Mouse (Mus musculus): Measurements from ENCODE around the gene Myl10. TPM values are rescaled to one million over a fixed set of nuclear protein-coding genes. Genes with fewer than 3 reads are reported as not detected.
"Not testable (repeated sequence)": the region's sequence is repeated elsewhere in the genome, so short reads cannot be mapped to it uniquely, and the experiment has no call there.

Gene Myl10
- not detected in 2 replicates for polyA plus RNA-seq (2012; rRNA removed)

DNA sequence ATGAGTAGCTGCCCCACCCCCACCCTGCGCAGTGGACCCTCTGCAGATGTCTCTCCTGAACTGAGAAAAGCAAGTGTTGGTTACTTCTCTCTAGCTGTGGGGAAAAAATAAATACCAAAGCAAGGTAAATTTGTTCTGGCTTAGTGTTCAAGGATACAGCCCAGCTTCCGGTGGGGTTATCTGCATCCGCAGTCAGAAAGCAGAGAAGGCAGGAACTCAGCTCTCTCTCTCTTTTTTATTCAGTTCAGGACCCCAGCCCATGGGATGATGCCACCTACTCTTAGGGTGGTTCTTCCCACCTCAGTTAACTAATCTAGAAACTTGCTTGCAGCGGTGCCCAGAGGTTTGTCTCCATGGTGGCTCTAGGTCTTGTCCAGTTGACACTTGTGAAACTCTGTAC lies at the start of gene Myl10:
Gene Myl10, plus strand, starts transcription at position 363 of the 400 bp plus-strand sequence.
- 69% methylated on average over 4 of the region's 4 CpGs for WGBS
- no peak for DNase-seq
- H3K4me1 ChIP-seq (ENCODE audit: control insufficient read depth, insufficient read depth, low read length): no peaks in the 10 kb centered on the region
- no peak for TF ChIP-seq POLR2A (IDR thresholded peaks at IDR 0.05; ENCODE audit: borderline replicate concordance, extremely low read depth, low read depth, low read length)
- no peak for TF ChIP-seq CTCF (IDR thresholded peaks at IDR 0.05; ENCODE audit: insufficient read depth, low read length)
- no peak within 1 kb of the TSS for H3K4me3 ChIP-seq (replicated peaks; ENCODE audit: extremely low read depth, low read depth, low read length)

DNA sequence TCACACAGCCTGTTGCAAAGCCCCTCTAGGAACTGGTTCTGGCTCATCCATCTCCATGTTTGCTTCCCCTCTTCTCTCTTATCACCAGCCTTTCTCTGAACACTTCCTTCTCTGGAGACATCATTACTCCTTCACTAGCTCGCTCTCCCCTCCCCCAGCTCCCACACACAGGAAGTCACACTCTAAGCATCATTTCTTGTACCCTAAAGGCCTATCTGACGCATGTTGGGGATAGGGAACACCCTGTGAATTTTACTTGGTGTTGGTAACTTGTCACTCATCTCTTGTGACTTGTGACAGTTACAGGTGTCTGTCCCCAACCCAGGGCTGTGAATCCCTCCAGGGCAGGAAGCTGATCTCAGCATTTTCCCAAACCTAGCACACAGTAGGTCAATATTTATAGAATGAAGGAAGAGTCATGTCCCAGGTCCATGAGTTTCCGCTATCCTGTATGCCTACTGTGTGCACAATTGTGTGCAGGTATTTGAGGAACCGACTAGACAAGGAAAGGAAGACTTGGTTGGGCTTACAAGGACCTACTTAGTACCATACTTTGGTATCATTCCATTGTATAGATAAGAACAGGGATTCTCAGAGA lies 46.1 kb upstream of the Myl10 start:
- DNase-seq: no peak
- H3K4me1 ChIP-seq (ENCODE audit: control insufficient read depth, insufficient read depth, low read length): no peaks in the 10 kb centered on the region

DNA sequence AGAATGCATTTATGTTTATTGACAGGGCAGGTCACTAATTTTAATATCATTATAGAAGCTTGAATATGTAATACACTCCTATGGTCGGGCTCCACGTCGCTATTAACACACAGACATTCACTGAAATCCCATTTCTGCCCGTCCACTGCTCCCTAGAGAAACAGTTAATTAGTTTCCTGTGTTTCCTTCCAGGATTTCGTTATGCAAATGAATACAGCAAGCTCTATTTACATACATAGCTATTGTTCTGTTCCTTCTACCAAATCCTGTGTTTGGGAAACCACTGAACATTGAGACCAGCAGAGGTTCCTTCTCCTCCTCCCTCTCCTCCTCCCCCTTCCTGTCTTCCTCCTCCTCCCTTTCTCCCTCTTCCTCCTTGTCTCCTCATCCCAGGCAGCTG lies 43.9 kb upstream of the Myl10 start:
- H3K4me1 ChIP-seq (ENCODE audit: control insufficient read depth, insufficient read depth, low read length): no peaks in the 10 kb centered on the region
- no peak overlapping the region for H3K4me3 ChIP-seq (replicated peaks; ENCODE audit: extremely low read depth, low read depth, low read length)
- DNase-seq: no peak
- WGBS: 59% methylated on average over 5 of the region's 5 CpGs
- TF ChIP-seq CTCF (IDR thresholded peaks at IDR 0.05; ENCODE audit: insufficient read depth, low read length) (no peak), POLR2A (IDR thresholded peaks at IDR 0.05; ENCODE audit: borderline replicate concordance, extremely low read depth, low read depth, low read length) (no peak)

More for the DNA sequence above, 46.1 kb upstream of the Myl10 start:
- no peak overlapping the region for H3K4me3 ChIP-seq (replicated peaks; ENCODE audit: extremely low read depth, low read depth, low read length)
- TF ChIP-seq POLR2A (IDR thresholded peaks at IDR 0.05; ENCODE audit: borderline replicate concordance, extremely low read depth, low read depth, low read length) (no peak), CTCF (IDR thresholded peaks at IDR 0.05; ENCODE audit: insufficient read depth, low read length) (no peak)
- WGBS: 72% methylated on average over 4 of the region's 4 CpGs

DNA sequence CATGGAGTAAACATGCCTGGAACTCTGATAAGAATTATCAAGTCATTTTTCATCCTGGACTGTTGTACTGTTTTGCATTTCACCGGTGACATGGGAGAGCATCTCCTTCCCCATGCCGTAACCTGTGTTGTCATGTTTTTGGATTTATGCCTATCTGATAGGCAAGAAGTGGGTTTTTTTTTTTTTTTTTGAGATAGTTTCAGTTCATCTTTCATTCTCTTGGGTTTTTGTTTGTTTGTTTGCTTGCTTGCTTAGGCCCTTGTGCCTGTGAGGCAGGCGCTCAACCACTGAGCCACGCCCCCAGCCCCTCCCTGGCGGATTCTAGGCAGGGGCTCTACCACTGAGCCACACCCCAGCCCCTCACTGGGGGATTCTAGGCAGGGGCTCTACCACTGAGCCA lies 43.3 kb upstream of the Myl10 start:
- no peak for DNase-seq
- H3K4me3 ChIP-seq (replicated peaks; ENCODE audit: extremely low read depth, low read depth, low read length): no peak overlapping the region
- WGBS: 76% methylated on average over 5 of the region's 5 CpGs
- no peaks in the 10 kb centered on the region for H3K4me1 ChIP-seq (ENCODE audit: control insufficient read depth, insufficient read depth, low read length)
- TF ChIP-seq POLR2A (IDR thresholded peaks at IDR 0.05; ENCODE audit: borderline replicate concordance, extremely low read depth, low read depth, low read length) (no peak), CTCF (IDR thresholded peaks at IDR 0.05; ENCODE audit: insufficient read depth, low read length) (no peak)

DNA sequence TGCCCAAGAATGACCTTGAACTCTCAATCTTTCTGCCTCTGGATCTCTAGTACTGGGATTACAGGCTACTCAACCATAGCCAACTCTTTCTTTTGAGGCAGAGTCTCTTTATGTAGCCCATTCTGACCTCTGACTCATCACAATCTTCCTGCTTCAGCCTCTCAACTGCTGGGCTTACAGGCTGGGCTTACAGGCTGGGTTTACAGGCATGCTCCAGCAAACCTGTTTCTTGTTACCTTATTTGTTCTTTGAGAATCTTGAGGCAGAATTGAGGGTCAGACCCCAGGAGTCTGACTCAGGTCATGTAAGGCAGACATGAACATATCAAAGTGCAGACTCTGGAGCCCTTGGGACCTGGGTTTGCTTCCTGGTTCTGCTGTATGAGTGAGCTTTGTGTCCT lies 38.5 kb upstream of the Myl10 start:
- Histone ChIP-seq H3K4me1 (ENCODE audit: control insufficient read depth, insufficient read depth, low read length) (no peaks in the 10 kb centered on the region), H3K4me3 (replicated peaks; ENCODE audit: extremely low read depth, low read depth, low read length) (no peak overlapping the region)
- TF ChIP-seq CTCF (IDR thresholded peaks at IDR 0.05; ENCODE audit: insufficient read depth, low read length) (no peak), POLR2A (IDR thresholded peaks at IDR 0.05; ENCODE audit: borderline replicate concordance, extremely low read depth, low read depth, low read length) (no peak)
- DNase-seq: no peak

DNA sequence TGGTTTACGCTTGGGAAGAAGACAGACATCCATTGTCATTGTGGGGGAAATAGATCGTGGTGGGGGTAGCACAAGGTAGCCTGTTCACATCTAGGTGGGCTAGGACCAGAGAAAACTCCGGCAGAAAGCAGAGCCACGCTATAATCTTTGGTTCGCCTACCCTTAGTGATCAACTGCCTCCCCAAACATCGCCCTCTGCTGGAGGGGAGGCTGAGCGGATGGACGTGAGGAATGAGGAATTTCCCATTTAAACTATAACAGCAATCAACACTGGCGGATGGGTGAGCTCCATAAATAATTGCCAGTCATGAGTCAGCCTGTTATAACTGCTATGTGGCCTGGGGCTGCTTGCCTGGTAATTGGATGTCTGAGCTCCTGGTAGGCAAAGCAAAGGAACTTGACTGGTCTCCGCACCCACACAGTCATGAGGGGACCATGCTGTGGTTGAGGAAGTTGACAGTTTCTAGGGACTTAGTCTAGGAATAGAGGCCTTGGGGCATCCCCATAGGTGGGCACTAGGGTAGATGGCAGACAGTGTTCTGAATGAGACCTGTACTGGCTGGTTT lies 36.0 kb upstream of the Myl10 start:
- no peak for DNase-seq
- Histone ChIP-seq H3K4me3 (replicated peaks; ENCODE audit: extremely low read depth, low read depth, low read length) (no peak overlapping the region), H3K4me1 (ENCODE audit: control insufficient read depth, insufficient read depth, low read length) (no peaks in the 10 kb centered on the region)
- 83% methylated on average over 10 of the region's 10 CpGs for whole genome bisulfite sequencing
- TF ChIP-seq CTCF (IDR thresholded peaks at IDR 0.05; ENCODE audit: insufficient read depth, low read length) (no peak), POLR2A (IDR thresholded peaks at IDR 0.05; ENCODE audit: borderline replicate concordance, extremely low read depth, low read depth, low read length) (no peak)

DNA sequence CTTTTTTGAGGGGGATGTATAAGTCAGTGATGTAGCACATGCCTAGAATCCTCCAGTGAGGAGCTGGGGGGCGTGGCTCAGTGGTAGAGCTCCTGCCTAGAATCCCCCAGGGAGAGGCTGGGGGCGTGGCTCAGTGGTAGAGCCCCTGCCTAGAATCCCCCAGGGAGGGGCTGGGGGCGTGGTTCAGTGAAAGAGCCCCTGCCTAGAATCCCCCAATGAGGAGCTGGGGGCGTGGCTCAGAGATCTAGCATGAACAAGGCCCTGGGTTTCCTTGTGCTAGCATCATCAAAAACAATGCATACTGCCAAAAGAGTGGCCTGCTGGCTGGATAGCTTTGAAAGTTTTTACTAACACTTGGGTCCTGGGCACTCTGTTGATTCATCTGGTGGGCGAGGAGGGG lies 32.2 kb upstream of the Myl10 start:
- not testable (repeated sequence) for DNase-seq; H3K4me3 ChIP-seq (replicated peaks; ENCODE audit: extremely low read depth, low read depth, low read length); H3K4me1 ChIP-seq (ENCODE audit: control insufficient read depth, insufficient read depth, low read length)
- 65% methylated on average over 5 of the region's 5 CpGs for WGBS

DNA sequence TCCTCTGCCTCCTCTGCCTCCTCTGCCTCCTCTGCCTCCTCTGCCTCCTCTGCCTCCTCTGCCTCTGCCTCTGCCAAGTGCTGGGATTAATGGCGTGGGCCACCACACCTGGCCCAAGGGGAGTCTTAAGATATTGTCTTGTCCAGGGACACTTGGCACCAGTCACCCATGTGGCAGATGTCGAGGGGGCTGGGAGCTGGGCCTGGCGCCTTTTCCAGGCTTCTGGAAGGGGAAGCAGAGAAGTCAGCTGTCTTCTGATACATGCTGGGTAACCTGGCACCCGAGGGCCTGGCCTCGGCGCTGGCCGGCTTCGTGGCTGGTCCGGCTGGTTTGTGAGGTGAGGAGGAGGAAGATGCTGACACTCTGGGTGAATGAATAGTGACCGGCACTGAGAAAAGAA lies 30.7 kb upstream of the Myl10 start:
- Histone ChIP-seq H3K4me3 (replicated peaks; ENCODE audit: extremely low read depth, low read depth, low read length) (no peak overlapping the region), H3K4me1 (ENCODE audit: control insufficient read depth, insufficient read depth, low read length) (no peaks in the 10 kb centered on the region)
- DNase-seq: no peak
- no peak for TF ChIP-seq POLR2A (IDR thresholded peaks at IDR 0.05; ENCODE audit: borderline replicate concordance, extremely low read depth, low read depth, low read length)
- WGBS: 76% methylated on average over 10 of the region's 10 CpGs

DNA sequence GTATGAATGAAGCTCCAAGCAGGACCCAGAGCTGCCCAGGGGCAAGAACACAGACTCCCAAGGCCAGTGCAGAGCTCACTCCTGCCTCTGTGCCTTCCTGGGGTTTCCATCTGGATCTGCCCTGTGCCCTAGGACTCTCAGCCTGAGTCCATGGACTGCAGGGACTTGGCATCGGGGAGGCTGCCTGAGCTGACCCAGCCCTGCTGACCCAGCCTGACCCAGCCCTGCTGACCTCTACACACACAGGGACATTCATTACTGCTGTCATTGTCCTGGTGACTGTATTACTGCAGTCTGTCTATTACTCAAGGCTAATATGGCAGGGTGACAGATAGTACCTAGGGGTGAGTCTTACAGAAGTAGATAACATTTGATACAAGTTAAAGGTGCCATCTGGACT lies 30.1 kb upstream of the Myl10 start:
- no peak for DNase-seq
- Histone ChIP-seq H3K4me3 (replicated peaks; ENCODE audit: extremely low read depth, low read depth, low read length) (no peak overlapping the region), H3K4me1 (ENCODE audit: control insufficient read depth, insufficient read depth, low read length) (no peaks in the 10 kb centered on the region)
- WGBS: 25% methylated on average over 1 of the region's 1 CpGs
- TF ChIP-seq CTCF (IDR thresholded peaks at IDR 0.05; ENCODE audit: insufficient read depth, low read length): no peak
- no peak for TF ChIP-seq POLR2A (IDR thresholded peaks at IDR 0.05; ENCODE audit: borderline replicate concordance, extremely low read depth, low read depth, low read length)

DNA sequence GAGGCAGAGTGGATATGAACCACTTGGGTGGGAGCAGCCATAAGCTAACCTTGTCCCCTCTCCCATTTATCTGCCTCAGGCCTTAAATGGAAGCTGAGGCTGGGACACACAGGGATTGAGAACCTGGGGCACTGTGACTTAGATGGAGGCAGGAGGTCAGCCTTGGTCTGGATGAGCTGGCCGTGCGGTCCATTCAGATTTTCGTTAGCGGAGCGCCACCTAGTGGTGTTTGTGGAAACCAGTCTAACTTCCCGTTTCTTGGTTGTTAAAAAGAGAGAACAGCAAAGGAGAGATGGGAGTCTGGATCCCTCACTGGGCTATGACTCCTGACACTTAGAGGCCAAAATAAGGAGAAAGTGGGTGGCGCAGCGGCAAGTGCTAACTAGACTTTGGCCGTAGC lies 28.4 kb upstream of the Myl10 start:
- peak; percentile 72 for DNase-seq
- H3K4me3 ChIP-seq (replicated peaks; ENCODE audit: extremely low read depth, low read depth, low read length): no peak overlapping the region
- TF ChIP-seq POLR2A (IDR thresholded peaks at IDR 0.05; ENCODE audit: borderline replicate concordance, extremely low read depth, low read depth, low read length) (no peak), CTCF (IDR thresholded peaks at IDR 0.05; ENCODE audit: insufficient read depth, low read length) (peak; percentile 80)
- 3% methylated on average over 9 of the region's 9 CpGs for WGBS
- H3K4me1 ChIP-seq (ENCODE audit: control insufficient read depth, insufficient read depth, low read length): no peaks in the 10 kb centered on the region
